Mouse (Mus musculus): ENCODE results near the gene Btbd17. TPM values are rescaled to one million over a fixed set of nuclear protein-coding genes. Genes with fewer than 3 reads are reported as not detected.

Gene Btbd17
- polyA plus RNA-seq, 1 experiment from 2014 or later, result 0.14 TPM

GRCm38 (mm10) chr11:114786326-114786725 lies 9.4 kb downstream of the Btbd17 start:
- Histone ChIP-seq H3K36me3 (no peaks in the 10 kb centered on the region), H3K9me3 (replicated peaks) (no peaks in the 10 kb centered on the region), H3K27ac (no peak overlapping the region), H3K27me3 (ENCODE audit: low read depth, poor library complexity, severe bottlenecking) (peaks cover 99% of the 10 kb centered on the region), H3K4me1 (peaks cover 21% of the 10 kb centered on the region), H3K4me3 (peak overlapping the region; percentile 45)
- 2% methylated on average over 43 of the region's 43 CpGs for WGBS
- peak; percentile 52 for DNase-seq (ENCODE audit: low spot score)

GRCm38 (mm10) chr11:114785892-114786291 lies 9.9 kb downstream of the Btbd17 start:
- H3K4me1 ChIP-seq, result peaks cover 21% of the 10 kb centered on the region
- WGBS, result 45% methylated on average over 10 of the region's 10 CpGs
- H3K9me3 ChIP-seq (replicated peaks), result no peaks in the 10 kb centered on the region
- no peak for DNase-seq (ENCODE audit: low spot score)
- H3K4me3 ChIP-seq, result peak overlapping the region; percentile 45
- no peak overlapping the region for H3K27ac ChIP-seq
- H3K27me3 ChIP-seq (ENCODE audit: low read depth, poor library complexity, severe bottlenecking), result peaks cover 99% of the 10 kb centered on the region
- no peaks in the 10 kb centered on the region for H3K36me3 ChIP-seq

- no peak overlapping the region for H3K27ac ChIP-seq
- peaks cover 17% of the 10 kb centered on the region for H3K4me1 ChIP-seq
- H3K27me3 ChIP-seq (ENCODE audit: low read depth, poor library complexity, severe bottlenecking), result peaks cover 69% of the 10 kb centered on the region
- no peaks in the 10 kb centered on the region for H3K9me3 ChIP-seq (replicated peaks)
- H3K4me3 ChIP-seq, result no peak overlapping the region
- H3K36me3 ChIP-seq, result no peaks in the 10 kb centered on the region
- no peak for DNase-seq (ENCODE audit: low spot score)
- 49% methylated on average over 9 of the region's 9 CpGs for WGBS
Measured at GRCm38 (mm10) chr11:114780076-114780475, 15.7 kb downstream of the Btbd17 start.

GRCm38 (mm10) chr11:114771896-114772295 lies 23.8 kb downstream of the Btbd17 start:
- H3K4me3 ChIP-seq, result no peak overlapping the region
- 0 out of 2 replicates have a peak overlapping the region, but pooled peaks have one; percentile 22 for H3K27ac ChIP-seq
- H3K27me3 ChIP-seq (ENCODE audit: low read depth, poor library complexity, severe bottlenecking), result peaks cover 24% of the 10 kb centered on the region
- H3K9me3 ChIP-seq (replicated peaks), result no peaks in the 10 kb centered on the region
- no peaks in the 10 kb centered on the region for H3K36me3 ChIP-seq
- DNase-seq (ENCODE audit: low spot score), result no peak
- WGBS, result 68% methylated on average over 2 of the region's 2 CpGs
- H3K4me1 ChIP-seq, result peaks cover 3% of the 10 kb centered on the region; the same call in 1 of the 2 replicates

GRCm38 (mm10) chr11:114769911-114770310 lies 25.8 kb downstream of the Btbd17 start:
- 0 out of 2 replicates have a peak overlapping the region, but pooled peaks have one; percentile 34 for H3K27ac ChIP-seq
- no peaks in the 10 kb centered on the region for H3K9me3 ChIP-seq (replicated peaks)
- H3K36me3 ChIP-seq, result no peaks in the 10 kb centered on the region
- H3K4me3 ChIP-seq, result no peak overlapping the region
- 71% methylated on average over 6 of the region's 6 CpGs for WGBS
- no peak for DNase-seq (ENCODE audit: low spot score)
- peaks cover 43% of the 10 kb centered on the region for H3K27me3 ChIP-seq (ENCODE audit: low read depth, poor library complexity, severe bottlenecking)
- peaks cover 8% of the 10 kb centered on the region for H3K4me1 ChIP-seq

- Histone ChIP-seq H3K4me1 (peaks cover 15% of the 10 kb centered on the region), H3K27me3 (ENCODE audit: low read depth, poor library complexity, severe bottlenecking) (peaks cover 73% of the 10 kb centered on the region), H3K4me3 (peak within 1 kb of the TSS; percentile 58), H3K36me3 (no peaks in the 10 kb centered on the region), H3K27ac (peak within 1 kb of the TSS; percentile 16; the same call in 1 of the 2 replicates), H3K9me3 (replicated peaks) (no peaks in the 10 kb centered on the region)
- DNase-seq (ENCODE audit: low spot score), result peak; percentile 81
- WGBS, result 3% methylated on average over 51 of the region's 51 CpGs
Measured at GRCm38 (mm10) chr11:114764820-114765818, 30.6 kb downstream of the Btbd17 start, which contains the start of gene Kif19a. Kif19a (plus strand) TSS chr11:114765388.

GRCm38 (mm10) chr11:114747564-114748138 lies 48.1 kb downstream of the Btbd17 start:
- 78% methylated on average over 12 of the region's 12 CpGs for WGBS
- H3K36me3 ChIP-seq, result no peaks in the 10 kb centered on the region
- no peak for DNase-seq (ENCODE audit: low spot score)
- peaks cover 13% of the 10 kb centered on the region; the same call in 1 of the 2 replicates for H3K4me1 ChIP-seq
- H3K4me3 ChIP-seq, result no peak overlapping the region
- peaks cover 22% of the 10 kb centered on the region for H3K27me3 ChIP-seq (ENCODE audit: low read depth, poor library complexity, severe bottlenecking)
- H3K27ac ChIP-seq, result no peak overlapping the region
- no peaks in the 10 kb centered on the region for H3K9me3 ChIP-seq (replicated peaks)

- Histone ChIP-seq H3K9me3 (replicated peaks) (no peaks in the 10 kb centered on the region), H3K4me1 (peaks cover 20% of the 10 kb centered on the region), H3K27ac (no peak overlapping the region), H3K36me3 (no peaks in the 10 kb centered on the region), H3K4me3 (no peak overlapping the region), H3K27me3 (ENCODE audit: low read depth, poor library complexity, severe bottlenecking) (peaks cover 27% of the 10 kb centered on the region)
- DNase-seq (ENCODE audit: low spot score), result peak; percentile 98
- WGBS, result 5% methylated on average over 12 of the region's 12 CpGs
Measured at GRCm38 (mm10) chr11:114745134-114745533, 50.6 kb downstream of the Btbd17 start.

- Histone ChIP-seq H3K4me1 (peaks cover 27% of the 10 kb centered on the region), H3K36me3 (no peaks in the 10 kb centered on the region), H3K27ac (no peak overlapping the region), H3K4me3 (no peak overlapping the region), H3K9me3 (replicated peaks) (no peaks in the 10 kb centered on the region), H3K27me3 (ENCODE audit: low read depth, poor library complexity, severe bottlenecking) (peaks cover 27% of the 10 kb centered on the region)
- 64% methylated on average over 6 of the region's 6 CpGs for WGBS
- DNase-seq (ENCODE audit: low spot score), result no peak
Measured at GRCm38 (mm10) chr11:114741451-114741850, 54.3 kb downstream of the Btbd17 start.

Other genes starting within 250 kb of the Btbd17 start
- 966 and 1,201 TPM in 2 replicates for gene Rpl38, start 127.4 kb downstream of the Btbd17 start, polyA plus RNA-seq (2016; fragmentation: Nextera tagmentation; extraction: Ambion mirVana)
- 8.6 and 9.2 TPM in 2 replicates for gene Ttyh2, start 120.5 kb downstream of the Btbd17 start, polyA plus RNA-seq (2016; fragmentation: Nextera tagmentation; extraction: Ambion mirVana)
- gene Dnaic2, start 68.5 kb downstream of the Btbd17 start, polyA plus RNA-seq (2016; fragmentation: Nextera tagmentation; extraction: Ambion mirVana), result 0.13 and 0.39 TPM in 2 replicates
- 0.13 TPM in 1 of 2 replicates, not detected in the other for gene Kif19a, start 30.6 kb downstream of the Btbd17 start, polyA plus RNA-seq (2016; fragmentation: Nextera tagmentation; extraction: Ambion mirVana)
- not detected in 2 replicates for gene Gpr142, start 3.0 kb upstream of the Btbd17 start, polyA plus RNA-seq (2016; fragmentation: Nextera tagmentation; extraction: Ambion mirVana)
- gene Gprc5c, start 55.2 kb upstream of the Btbd17 start, polyA plus RNA-seq (2016; fragmentation: Nextera tagmentation; extraction: Ambion mirVana), result 40.7 and 50.1 TPM in 2 replicates
- 0.49 and 0.67 TPM in 2 replicates for gene Cd300a, start 94.1 kb upstream of the Btbd17 start, polyA plus RNA-seq (2016; fragmentation: Nextera tagmentation; extraction: Ambion mirVana)
- not detected in 2 replicates for gene Cd300lb, start 138.4 kb upstream of the Btbd17 start, polyA plus RNA-seq (2016; fragmentation: Nextera tagmentation; extraction: Ambion mirVana)
- gene Cd300c, start 173.2 kb upstream of the Btbd17 start, polyA plus RNA-seq (2016; fragmentation: Nextera tagmentation; extraction: Ambion mirVana), result not detected in 2 replicates
- gene Cd300ld, start 194.0 kb upstream of the Btbd17 start, polyA plus RNA-seq (2016; fragmentation: Nextera tagmentation; extraction: Ambion mirVana), result not detected in 2 replicates
- 0.51 TPM in 1 of 2 replicates, not detected in the other for gene Cd300c2, start 205.9 kb upstream of the Btbd17 start, polyA plus RNA-seq (2016; fragmentation: Nextera tagmentation; extraction: Ambion mirVana)
- gene Cd300ld2, start 220.2 kb upstream of the Btbd17 start, polyA plus RNA-seq (2016; fragmentation: Nextera tagmentation; extraction: Ambion mirVana), result not detected in 2 replicates
- gene Cd300ld4, start 231.1 kb upstream of the Btbd17 start, polyA plus RNA-seq (2016; fragmentation: Nextera tagmentation; extraction: Ambion mirVana), result not detected in 2 replicates
- not detected in 2 replicates for gene Cd300ld5, start 241.8 kb upstream of the Btbd17 start, polyA plus RNA-seq (2016; fragmentation: Nextera tagmentation; extraction: Ambion mirVana)